Mouse (Mus musculus) ES-E14 (cell line): ENCODE results near the gene Aldh8a1.

Source experiments
- CHD2 ChIP-seq: IDR thresholded peaks from 2 replicates; pipeline ENCODE4 v1.6.1; 2014; ENCODE audit warnings: mild to moderate bottlenecking, low read depth, low read length, inconsistent platforms
- MAFK ChIP-seq: IDR thresholded peaks from 2 replicates; pipeline ENCODE4 v1.6.1; 2014; ENCODE audit warnings: mild to moderate bottlenecking, low read depth, low read length, inconsistent platforms; ENCODE audit not compliant: insufficient read depth

DNA sequence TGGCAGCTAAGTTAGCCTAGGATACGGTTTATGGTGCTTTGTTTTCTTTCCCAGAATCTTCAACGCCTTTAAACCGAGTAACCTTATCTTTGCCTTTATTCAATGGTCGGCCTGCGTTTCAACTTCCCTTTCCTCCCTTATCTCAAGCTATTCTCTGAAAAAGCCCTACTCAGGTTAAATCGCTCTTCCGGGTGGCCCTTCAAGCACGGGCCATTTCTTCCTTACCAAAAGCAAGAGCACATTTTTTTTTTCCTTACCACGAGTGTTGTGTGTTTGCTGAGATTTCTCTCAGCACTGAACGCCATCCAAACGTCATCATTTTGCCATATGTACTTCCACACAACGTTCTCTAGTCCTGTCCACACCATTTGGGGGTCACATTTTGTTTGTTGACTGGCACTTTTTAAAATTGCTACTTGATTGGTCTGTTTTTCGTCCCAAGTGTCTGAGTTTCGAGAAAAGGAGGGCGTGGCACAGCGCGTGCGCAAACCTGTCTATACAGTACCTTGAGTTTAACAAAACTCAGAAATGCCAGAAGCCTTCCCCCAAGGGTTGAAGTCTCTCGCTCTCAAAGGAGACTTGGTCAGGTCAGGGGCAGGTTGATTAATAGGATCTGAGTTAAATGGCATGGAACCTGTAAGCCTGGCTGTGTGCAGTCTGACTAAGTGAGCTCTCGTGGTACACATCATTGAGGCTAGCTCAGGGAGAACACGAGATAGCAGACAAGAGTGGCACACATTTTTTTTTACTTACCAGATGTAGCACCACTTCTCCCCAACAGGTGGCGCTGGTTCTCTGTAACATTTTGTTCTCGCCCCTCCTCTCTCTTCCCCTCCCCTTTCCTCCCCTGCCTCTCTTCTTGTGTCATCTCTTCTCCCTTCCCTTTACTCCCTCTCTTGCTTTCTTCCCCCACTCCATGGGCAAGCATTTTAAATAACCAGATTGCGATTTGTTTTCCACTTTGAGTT, 43.6 kb downstream of the Aldh8a1 start:
- no peak for TF ChIP-seq MAFK
- no peak for TF ChIP-seq CHD2
